Mouse (Mus musculus): ENCODE results near the gene Pthlh.
"Not testable (repeated sequence)": the region's sequence is repeated elsewhere in the genome, so short reads cannot be mapped to it uniquely, and the experiment has no call there.

Pthlh gene

GRCm38 (mm10) chr6:147263587-147264565, at the start of gene Pthlh:
Pthlh (minus strand) TSS chr6:147264183.
- peak; percentile 6 for DNase-seq

- no peak for DNase-seq
Measured at GRCm38 (mm10) chr6:147313331-147313730, 49.3 kb upstream of the Pthlh start.

GRCm38 (mm10) chr6:147310435-147310978, 46.5 kb upstream of the Pthlh start:
- DNase-seq: no peak

- no peak for DNase-seq
Measured at GRCm38 (mm10) chr6:147310035-147310434, 46.1 kb upstream of the Pthlh start.

GRCm38 (mm10) chr6:147304236-147304635, 40.3 kb upstream of the Pthlh start:
- DNase-seq: not testable (repeated sequence)

GRCm38 (mm10) chr6:147299607-147300006, 35.6 kb upstream of the Pthlh start:
- no peak for DNase-seq

- DNase-seq: no peak
Measured at GRCm38 (mm10) chr6:147279309-147279708, 15.3 kb upstream of the Pthlh start.

- no peak for DNase-seq
Measured at GRCm38 (mm10) chr6:147268143-147268790, 4.3 kb upstream of the Pthlh start.

GRCm38 (mm10) chr6:147266466-147266865, 2.5 kb upstream of the Pthlh start:
- no peak for DNase-seq

GRCm38 (mm10) chr6:147263178-147263577, 805 bp downstream of the Pthlh start:
- DNase-seq: no peak

- DNase-seq: no peak
Measured at GRCm38 (mm10) chr6:147261616-147262015, 2.4 kb downstream of the Pthlh start.

GRCm38 (mm10) chr6:147260766-147261165, 3.2 kb downstream of the Pthlh start:
- no peak for DNase-seq

GRCm38 (mm10) chr6:147247782-147248181, 16.2 kb downstream of the Pthlh start:
- DNase-seq: no peak

GRCm38 (mm10) chr6:147244294-147244693, 19.7 kb downstream of the Pthlh start:
- DNase-seq: no peak

- no peak for DNase-seq
Measured at GRCm38 (mm10) chr6:147243655-147244054, 20.3 kb downstream of the Pthlh start.

- DNase-seq: no peak
Measured at GRCm38 (mm10) chr6:147241541-147241940, 22.4 kb downstream of the Pthlh start.

GRCm38 (mm10) chr6:147240203-147240804, 23.7 kb downstream of the Pthlh start:
- peak; percentile 16 for DNase-seq

- DNase-seq: no peak
Measured at GRCm38 (mm10) chr6:147226696-147227095, 37.3 kb downstream of the Pthlh start.

- DNase-seq: no peak
Measured at GRCm38 (mm10) chr6:147219099-147219498, 44.9 kb downstream of the Pthlh start.

GRCm38 (mm10) chr6:147216156-147216555, 47.8 kb downstream of the Pthlh start:
- DNase-seq: no peak

- DNase-seq: no peak
Measured at GRCm38 (mm10) chr6:147207821-147208330, 56.1 kb downstream of the Pthlh start.
